Mouse (Mus musculus) lung, postnatal 4 days (tissue): Measurements from ENCODE around the gene Cdk5.
"Not testable (repeated sequence)": the region's sequence is repeated elsewhere in the genome, so short reads cannot be mapped to it uniquely, and the experiment has no call there.

Experiments
- DNase-seq, 2 experiments: peaks; one replicate each; pipeline ENCODE4 v3.0.0; 2021

Gene Cdk5

DNA sequence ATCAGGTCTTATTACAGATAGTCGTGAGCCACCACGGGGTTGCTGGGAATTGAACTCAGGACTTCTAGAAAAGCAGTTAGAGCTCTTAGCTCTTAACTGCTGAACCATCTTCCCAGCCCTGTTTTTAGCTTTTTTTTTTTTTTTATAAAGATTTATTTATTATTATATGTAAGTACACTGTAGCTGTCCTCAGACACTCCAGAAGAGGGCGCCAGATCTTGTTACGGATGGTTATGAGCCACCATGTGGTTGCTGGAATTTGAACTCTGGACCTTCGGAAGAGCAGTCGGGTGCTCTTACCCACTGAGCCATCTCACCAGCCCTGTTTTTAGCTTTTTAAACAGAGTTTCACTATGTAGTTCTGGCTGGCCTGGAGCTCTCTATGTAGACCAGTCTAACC is 27.1 kb downstream of the Cdk5 start:
- DNase-seq: not testable (repeated sequence)

DNA sequence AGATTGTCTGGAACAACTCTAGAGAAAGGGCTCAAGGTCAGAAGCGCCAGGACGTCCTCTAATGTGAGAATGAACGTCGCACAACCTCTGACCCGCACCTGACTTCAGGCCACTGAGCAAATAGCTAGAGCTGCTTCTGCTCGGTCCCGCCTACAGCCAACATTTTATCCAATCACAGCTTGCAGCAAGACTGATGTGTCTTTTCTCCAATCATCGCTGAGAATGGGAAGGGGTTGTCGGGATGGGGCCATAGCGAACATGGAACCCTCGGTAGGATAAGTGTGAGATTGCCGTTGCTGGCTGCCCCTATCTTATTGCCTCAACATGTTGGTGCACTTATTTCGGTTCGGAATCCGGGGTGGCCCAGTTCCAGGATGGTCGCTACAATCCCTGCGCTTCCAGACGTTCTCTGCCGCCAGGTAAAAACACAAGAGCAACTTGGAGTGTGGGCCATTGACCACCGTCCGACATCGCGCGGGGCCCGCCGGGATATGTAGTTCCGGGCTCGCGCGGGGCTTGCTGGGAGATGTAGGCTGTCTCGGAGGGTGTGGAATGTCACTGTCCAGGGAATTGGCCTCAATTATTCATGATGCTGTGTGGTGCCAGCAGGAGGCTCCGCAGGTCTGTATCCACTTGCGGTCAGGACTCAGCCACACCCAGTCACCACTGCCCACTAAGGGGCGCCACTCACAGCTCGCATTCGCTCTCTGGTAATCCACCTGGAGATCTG is 29.0 kb downstream of the Cdk5 start:
- peak; percentile 95 to 96 for DNase-seq

DNA sequence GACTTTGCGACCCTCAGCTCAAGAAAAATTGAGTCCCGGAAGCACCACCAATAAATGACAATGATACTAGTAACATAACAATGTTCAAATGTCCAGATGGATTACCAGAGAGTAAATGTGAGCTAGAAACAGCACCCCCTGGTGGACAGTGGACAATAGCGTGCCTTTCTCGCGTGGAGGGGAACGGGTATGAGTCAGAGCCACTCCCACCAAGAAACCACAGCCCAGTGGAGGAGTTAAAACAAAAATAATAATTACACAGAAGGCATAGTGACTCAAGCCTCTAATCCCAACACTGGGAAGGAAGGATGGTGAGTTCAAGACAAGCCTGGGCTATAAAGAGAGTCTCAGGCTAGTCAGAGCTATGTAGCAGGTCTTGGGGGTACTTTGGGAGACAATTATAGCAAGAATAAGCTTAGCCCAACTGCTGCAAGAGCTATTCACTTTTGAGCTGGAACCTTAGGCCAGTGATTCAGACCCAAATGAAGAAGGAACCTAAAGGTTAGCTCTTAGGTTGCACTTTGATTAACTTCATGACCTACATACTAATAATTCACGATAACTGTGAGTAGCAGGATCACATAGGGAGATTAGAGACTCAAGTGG is 29.8 kb downstream of the Cdk5 start, which contains the start of gene Abcb8:
Abcb8 (plus strand) TSS at position 272 of the 606 bp plus-strand sequence.
- peak; percentile 79 to 89 for DNase-seq

DNA sequence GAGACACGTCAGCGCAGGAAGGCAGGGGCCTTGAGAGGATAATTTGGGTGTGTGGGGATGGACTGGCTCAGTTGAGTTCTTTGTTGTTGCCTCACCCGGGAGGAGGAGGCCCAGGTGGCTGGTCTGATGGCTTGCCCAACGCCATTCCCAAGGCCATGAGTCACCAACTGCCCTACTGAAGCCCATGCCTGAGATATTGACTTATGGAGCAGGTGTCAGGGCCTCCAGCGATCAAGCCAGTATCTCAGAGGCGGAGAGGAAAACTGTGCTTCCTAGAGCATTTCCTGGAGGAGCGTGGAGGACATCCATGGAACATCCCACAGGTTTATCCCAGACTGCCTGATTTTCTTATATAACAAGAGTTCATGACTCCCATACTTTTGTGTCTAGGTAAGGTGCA is 30.6 kb downstream of the Cdk5 start:
- DNase-seq: no peak

DNA sequence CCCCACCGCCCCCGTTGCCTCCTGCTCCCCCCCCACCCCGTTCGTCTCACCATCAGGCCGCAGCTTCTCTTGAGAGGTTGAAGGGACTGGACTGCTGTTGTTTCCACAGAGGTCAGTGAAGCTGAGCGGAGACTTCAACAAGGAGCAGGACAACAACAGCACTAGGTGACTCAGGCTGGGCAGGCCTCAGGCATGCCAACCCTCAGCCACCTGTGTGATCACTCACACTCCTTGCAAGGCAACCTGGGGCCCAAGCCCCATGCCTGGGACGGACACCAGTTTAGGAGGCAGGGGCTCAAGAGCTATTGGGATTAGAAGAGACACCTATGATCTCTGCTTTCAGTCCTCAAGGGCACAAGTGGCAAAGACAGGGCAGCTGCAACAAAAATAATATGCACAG is 31.5 kb downstream of the Cdk5 start, which contains the start of gene Atg9b:
Atg9b (minus strand) TSS at position 280 of the 400 bp plus-strand sequence.
- no peak for DNase-seq

DNA sequence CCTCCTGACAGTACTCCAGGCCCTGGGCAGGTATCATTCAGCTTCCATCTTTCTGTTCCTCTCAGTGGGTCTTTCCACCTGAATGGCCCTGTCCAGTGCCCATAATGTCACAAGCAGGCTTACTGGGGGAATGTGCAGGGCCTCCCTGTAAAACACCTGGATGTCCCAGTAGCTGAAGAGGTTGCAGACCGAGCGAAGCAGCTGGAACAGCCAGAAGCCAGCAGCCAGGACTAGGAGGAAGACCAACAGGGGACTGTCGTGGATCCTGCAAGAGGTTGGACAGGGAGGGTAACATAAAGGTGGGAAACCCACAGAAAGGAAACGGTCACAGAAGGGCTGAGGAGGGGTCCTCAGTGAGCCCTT is 33.7 kb downstream of the Cdk5 start:
- DNase-seq: no peak

DNA sequence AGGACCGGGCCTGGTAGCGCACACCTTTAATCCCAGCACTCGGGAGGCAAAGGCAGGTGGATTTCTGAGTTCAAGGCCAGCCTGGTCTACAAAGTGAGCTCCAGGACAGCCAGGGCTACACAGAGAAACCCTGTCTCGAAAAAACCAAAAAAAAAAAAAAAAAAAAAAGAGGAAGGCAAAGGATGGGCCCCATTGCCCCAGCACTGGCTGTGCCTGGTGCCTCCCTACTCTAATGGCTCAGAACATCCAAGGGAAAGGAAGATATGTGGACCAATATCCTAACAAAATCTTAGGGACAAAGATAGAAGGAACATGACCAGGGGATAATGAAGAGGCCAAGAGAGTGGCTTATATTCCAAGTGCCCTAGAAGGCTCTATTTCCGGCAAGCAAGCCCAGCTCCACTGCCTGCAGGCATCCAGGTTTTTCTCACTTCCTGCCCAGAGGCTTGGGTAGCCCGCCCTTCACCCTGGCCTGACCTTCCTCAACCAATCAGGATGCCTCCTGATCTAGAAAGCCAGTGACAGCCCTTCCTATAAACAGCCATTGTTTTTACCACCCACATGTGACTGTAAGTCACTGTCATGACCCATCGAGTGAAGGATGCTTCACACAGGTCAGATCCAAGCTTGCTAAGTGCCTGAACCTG is 34.2 kb downstream of the Cdk5 start:
- DNase-seq: peak; percentile 69 to 74

DNA sequence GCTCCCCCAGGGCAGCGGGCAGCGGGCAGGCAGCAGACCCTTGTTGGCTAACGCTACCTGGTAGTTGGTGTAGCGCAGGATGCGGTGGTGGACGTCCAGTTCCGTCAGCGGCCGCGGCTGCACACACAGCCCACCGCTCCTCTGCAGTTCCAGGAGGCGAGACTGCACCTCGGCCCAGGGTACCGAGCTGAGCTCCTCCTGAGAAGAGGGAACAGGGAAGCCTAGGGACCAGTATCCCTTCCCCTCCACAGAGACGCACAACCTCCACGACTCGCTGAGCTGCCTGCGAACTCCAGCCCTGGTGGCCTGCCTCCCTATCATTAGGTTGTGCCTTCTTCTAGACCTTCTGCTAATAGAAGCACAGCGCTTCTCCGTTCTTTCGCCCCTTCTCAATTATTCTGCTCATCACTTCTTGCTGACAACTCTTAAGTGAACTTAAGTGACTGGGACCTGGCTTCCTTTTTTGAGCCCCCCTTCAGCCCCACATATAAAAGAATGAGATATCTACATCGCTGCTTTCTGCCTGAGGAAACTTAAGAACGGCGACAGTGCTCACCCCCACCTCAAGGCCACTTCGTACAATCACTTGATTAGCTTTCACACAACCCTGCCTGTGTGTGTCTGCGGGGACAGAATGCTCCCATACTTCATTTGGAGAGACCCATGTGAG is 34.9 kb downstream of the Cdk5 start:
- DNase-seq: no peak

DNA sequence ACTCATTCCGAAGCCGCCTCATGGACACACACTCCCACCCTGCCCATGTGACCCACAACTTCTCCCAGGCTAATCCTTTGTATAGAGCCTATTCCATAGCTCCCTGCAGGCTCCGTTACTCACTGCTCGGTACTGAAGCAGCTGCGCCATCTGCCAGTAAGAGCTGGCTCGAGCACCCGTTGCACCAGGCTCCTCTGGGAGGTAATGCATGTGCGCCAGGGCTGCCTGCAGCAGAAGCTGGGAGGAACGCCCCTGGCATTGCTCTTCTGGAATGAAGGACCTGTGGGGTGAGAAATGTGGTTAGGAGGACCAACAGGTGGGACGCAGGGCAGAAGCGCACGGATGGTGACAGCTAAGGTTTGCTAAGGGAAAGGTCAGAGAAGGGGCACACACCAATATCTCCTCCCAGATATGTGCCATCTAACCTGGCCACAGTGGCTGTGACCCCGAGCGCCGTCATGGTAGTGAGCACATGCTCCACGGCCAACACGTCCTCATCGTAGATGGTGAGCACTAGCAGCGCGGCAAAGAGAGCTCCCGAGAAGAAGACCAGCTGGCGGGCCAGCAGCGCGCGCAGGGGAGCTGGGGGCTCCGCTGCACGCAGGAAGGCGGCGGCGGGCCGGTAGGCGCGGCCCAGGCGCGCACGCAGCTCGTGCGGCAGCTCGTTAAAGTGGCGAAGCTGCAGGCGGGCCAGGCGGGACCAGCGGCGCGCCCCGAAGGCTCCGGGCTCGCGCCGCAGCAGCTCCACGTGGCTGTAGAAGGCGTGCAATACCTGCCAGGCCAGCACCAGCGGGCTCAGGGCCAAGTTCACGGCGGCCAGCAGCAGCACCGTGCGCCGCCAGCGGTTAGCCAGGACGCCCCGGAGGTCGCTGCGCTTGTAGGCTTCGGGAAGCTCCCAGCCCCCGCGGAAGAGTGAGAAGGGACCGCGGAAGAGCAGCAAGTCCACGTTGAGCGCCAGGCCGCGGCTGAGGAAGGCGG is 35.8 kb downstream of the Cdk5 start:
- peak; percentile 63 to 70 for DNase-seq

DNA sequence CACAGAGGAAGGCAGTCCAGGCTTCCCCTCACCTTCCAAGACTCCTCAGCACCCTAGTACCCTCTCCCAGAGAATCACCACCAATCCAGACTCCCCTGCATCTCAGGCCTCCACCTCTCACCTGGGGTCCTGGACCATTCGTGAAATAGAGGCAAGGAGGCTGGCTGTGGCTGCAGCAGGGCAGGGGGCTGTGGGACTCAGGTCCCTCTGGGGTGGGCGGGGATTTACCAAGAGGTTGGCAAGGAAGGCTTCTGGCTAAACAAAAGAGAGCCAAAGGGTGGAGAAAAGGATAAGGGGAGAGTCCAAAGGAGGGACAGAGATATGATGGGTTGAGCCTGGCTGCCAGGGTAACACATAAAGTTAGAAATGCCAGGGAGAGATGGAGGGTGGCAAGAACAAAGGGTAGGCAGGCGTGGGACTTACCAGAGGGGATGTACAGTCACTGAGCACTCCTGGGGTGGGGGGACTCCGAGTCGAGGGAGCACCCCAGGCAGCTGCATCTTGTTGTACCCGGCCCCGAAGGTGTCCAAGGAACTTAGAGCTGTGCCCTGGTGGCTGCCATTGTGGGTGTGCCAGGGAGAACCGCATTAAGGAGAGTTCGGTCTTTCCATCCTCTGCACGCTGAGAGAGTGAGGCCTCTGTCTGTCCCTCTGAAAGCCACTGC is 37.3 kb downstream of the Cdk5 start:
- DNase-seq: no peak

DNA sequence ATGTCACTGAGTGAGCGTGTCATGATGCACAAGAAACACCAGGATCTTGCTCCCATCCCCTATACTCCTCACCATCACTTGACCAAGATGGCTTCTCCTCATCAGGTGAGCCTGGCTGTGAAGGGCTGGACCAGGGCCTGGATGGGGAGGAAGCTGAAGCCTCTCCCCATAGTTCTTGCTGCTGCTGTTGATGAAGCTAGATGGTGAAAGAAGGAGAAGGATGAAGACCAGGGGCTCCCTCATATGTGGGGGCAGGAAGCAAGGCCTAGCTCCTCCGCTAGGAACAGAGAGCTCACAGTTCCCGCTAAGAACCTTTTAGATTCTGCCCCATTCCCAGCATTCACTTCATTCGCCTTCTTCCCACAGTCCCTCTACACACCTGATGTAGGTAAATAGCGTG is 38.0 kb downstream of the Cdk5 start:
- no peak for DNase-seq

DNA sequence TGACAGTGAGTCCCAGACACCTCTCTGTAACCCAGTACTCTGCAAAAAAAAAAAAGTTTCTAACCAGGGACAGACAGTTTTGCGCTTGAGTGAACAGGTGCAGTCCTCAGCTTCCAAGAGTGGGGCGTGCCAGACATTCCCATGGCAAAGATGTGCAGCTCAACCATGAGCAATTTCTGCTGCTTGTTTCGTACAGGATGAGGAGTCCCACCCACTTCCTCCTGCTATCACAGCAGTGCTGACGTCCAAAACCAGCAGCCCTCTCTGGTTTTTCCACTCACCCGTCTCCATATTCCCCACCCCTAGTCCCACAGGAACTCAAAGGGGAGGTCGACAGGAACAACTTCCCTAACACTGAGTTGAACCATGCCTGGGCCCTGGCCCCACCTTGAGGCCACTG is 38.9 kb downstream of the Cdk5 start:
- DNase-seq: peak; percentile 43 to 59

DNA sequence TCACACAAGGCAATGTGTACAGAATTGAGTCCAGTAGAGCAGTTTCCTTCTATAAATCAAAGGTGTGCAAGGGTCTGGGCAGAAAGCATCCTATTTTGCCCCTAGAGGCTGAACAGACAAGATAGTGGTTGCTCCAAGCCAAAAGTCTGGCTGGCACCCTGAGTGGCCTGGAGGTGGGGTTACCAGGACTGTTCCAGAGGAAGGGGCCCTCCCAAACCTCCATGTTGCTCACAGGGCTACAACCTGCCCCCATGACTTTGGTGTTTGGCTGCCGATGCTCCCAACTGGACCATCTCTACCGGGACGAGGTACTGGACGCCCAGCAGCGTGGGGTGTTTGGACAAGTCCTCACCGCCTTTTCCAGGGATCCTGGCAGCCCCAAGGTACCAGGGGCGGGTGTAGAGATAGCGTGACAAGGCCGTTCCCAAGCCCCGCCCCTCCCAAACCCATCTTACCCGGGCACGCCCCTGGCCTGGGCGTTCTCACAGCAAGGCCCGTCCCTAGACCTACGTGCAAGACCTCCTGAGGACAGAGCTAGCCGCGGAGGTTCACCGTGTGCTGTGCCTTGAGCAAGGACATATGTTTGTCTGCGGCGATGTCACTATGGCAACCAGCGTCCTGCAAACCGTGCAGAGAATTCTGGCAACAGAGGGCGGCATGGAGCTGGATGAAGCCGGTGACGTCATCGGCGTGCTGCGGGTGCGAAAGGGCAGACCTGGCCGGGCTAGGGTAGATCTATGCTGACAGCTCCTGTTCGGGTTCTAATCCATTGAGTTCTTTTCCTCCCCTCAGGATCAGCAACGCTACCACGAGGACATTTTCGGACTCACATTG is 40.1 kb downstream of the Cdk5 start:
- peak; percentile 92 to 94 for DNase-seq

DNA sequence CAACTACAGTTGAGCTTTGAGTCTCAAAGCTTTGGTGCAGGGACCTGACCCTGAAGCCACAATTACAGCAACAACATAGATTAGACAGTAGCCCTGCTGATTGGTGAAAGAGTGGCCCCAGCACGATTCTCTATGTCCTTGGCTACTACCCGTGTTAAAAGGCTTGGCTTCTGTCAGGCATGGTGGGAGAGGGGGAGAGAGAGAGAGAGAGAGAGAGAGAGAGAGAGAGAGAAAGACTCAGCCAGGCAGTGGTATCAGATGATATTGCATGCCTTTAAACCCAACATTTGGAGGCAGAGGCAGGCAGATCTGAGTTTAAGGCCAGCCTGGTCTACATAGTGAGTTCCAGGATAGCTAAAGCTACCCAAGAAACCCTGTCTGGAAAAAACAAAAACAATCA is 41.3 kb downstream of the Cdk5 start:
- DNase-seq: no peak

DNA sequence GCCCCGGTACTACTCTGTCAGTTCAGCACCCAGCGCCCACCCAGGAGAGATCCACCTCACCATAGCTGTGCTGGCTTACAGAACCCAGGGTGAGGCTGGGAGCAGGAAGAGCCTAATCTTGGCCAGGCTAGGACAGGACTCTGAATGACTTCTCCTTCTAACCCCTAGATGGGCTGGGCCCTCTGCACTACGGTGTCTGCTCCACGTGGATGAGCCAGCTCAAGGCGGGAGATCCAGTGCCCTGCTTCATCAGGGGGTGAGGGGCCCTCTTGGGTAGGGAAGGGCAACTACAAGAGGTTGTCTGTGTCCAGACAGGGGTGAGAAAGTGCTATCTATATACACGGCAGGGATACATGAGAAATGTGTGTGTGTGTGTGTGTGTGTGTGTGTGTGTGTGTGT is 41.8 kb downstream of the Cdk5 start:
- no peak for DNase-seq

DNA sequence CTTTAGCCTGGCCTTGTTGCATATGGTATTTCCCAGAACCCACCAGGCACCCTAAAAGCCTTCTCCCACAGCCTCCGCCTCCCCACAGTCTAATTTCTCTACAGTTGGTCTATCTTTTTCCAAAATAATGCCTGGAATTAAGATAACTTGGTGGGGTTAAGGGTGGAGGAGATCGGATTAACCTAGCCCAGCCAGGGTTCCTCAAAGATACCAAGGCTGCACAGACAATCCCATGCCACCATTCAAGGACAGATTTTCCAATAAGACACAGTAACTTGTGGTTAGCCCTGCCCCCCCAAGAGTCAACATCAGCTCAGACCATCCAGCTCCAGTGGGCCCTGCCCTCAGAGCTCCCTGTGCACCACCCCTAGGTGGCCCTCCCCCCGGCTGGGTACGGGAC is 42.8 kb downstream of the Cdk5 start:
- DNase-seq: no peak

DNA sequence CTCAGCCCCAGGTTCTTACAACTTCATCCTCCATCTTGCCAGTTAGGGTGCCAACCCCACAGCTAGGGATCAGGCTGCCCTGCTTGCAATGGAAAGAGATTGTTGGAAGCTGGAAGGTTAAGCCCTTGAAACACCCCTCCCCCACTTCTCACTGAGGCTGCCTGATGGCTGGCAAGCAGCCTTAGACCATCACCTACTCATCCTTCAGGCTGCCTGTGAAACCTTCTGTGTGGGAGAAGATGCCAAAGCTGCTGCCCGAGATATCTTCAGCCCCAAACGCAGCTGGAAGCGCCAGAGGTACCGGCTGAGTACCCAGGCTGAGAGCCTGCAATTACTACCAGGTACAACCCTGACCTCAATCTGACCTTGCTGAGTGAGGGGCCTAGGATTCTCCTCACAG is 43.8 kb downstream of the Cdk5 start:
- DNase-seq: no peak

DNA sequence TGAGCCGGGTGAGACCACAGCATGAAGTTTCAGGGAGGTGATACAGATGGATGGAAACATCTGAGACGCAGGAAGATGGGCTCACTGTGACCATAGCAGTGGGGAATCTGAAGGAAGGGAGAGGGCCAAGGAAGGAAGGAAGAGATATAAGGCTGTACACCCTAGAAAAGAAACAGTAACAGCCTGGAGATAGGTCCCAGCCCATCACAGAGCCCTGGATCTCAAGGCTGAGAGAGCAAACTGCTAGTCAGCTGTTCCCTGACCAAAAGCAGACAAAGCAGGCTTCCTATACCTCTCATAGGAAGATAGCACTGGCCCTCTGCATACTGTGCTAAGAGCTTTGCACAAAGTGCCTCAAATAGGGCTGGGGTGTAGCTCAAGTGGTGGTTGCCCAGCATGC is 44.6 kb downstream of the Cdk5 start:
- DNase-seq: no peak

DNA sequence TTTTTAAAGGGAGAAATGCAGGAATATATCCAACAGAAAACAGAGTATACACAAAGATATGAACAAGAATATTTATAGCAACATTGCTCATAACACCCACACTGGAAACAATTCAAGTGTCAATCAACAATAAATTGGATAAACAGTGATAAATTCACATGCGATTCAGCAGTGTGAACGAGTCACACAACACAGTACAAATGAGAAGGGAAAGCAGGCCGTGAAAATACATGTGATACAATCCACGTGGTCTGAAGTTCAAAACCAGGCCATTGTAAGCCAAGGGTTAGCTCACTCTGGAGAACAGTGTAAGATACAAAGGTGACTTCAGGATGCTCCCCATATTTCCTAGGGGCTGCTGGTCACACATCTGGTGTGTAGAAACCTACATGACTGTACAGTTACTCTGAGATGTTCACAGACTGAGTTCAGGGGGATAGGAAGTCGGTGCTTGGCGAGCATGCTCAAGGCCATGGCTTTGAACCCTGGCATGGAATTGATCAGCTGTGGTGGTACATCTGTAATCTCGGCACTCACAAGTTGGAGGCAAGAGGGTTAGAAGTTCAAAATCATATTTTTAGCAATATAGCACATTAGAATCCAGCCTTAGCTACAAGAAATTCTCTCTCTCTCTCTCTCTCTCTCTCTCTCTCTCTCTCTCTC is 48.5 kb downstream of the Cdk5 start:
- DNase-seq: no peak

DNA sequence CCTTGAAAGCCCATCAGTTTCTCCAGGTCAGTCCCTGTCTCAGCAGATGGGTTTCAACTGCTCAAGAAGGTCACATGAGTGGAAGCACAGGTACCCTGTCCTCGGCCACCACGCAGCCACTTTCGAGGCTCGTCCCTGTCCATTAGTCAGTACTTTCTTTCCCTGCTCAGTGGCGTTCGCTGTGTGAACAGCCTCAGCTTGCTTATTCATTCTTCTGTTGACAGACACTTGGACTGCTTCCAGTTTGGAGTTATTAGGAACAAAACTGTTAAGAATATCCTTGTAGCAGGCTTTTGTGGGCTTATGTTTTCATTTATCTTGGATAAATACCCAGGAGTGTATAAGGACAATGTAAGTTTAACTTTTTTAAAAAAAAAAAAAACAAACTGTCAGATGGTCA is 49.1 kb downstream of the Cdk5 start:
- DNase-seq: no peak
